Mouse (Mus musculus): ENCODE measurements at regions not wholly inside any gene's neighbourhood (a gene's known extent, or its start where the extent isn't known, plus 50 kb on each side); places are given as distances from the start of the nearest gene placed in this dataset.

DNA sequence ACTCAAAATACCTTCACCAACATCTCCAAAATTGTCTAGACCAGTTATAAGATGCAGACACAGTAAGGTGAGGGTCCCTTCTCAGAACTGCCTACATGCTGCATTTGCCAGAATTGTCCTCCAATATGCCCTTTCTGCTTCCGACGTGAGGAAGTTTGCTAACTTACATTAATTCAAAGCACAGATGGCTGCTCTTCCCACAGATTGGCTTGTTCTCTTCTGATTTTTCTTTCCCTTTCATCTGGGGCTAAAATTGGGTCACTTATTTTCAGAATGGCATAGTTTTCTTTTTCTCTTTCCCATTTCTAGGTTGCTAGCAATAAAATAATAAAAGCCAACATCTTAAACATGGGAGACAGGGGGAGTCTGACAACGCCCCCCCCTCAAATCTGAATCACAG lies 778.8 kb downstream of the Rab28 start:
- TF ChIP-seq CTCF (IDR thresholded peaks at IDR 0.05; ENCODE audit: low read depth) (no peak), EP300 (optimal IDR thresholded peaks at IDR 0.05) (no peak)

All from stomach, postnatal 0 days (tissue).